Mouse (Mus musculus): ENCODE results near the gene Nr1h3. TPM values are rescaled to one million over a fixed set of nuclear protein-coding genes. Genes with fewer than 3 reads are reported as not detected.

The Nr1h3 gene
- polyA plus RNA-seq, 1 experiment from 2014 or later: 4.9 TPM

DNA sequence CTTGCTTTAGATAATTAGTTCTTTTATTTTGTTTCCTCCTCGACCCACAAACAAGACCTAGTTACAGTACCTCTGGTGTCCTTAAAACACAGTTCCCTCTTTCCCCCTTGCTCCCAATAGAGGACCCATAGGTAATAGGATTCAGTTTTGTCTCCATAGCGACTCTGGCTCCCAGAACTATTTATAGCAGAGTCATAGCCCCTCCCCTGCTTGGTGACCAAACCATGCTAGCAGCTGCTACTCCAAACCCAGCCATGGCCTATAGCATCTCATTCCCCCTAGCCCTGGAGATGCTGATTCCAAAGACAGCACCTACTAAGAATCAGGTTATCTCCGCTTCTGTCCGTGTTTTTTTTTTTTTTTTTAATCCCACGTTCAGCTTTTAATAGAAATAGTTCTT, 21.9 kb downstream of the Nr1h3 start:
- Histone ChIP-seq H3K27me3 (replicated peaks; ENCODE audit: control insufficient read depth, insufficient read depth, low read length) (no peaks in the 10 kb centered on the region), H3K9me3 (ENCODE audit: control insufficient read depth, low read length) (no peaks in the 10 kb centered on the region), H3K9ac (ENCODE audit: low read length) (no peak overlapping the region), H3K4me3 (ENCODE audit: low read depth, low read length) (no peak overlapping the region), H3K4me2 (ENCODE audit: low read length) (no peak overlapping the region), H3K4me1 (replicated peaks; ENCODE audit: control insufficient read depth, insufficient read depth, low read length) (peaks cover 7% of the 10 kb centered on the region), H3K27ac (ENCODE audit: low read depth) (no peak overlapping the region), H3K36me3 (ENCODE audit: control insufficient read depth, insufficient read depth, low read length) (peaks cover 10% of the 10 kb centered on the region)
- WGBS: 71% methylated on average over 5 of the region's 5 CpGs
- ATAC-seq (replicated peaks; ENCODE audit: low FRiP score, low TSS enrichment, low read depth): no peak
- DNase-seq (ENCODE audit: low spot score): no peak

DNA sequence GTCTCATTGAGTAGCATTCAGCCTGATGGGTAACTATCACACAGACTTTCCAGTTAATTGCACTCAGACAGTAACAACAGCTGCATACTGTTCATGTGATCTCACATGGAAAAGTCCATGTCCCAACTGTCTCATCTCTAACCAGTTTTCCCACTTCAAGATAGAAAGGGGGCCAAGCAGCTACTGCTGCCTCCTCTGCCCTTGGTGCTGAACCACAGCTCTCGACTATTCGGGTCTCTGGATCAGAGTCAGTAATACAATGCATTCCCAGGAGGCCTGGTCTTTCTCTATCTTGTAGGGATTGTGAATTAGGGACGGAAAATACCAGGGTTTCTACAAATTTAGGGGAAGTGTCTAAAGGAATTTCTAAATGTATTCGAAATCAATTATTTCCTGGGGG, 22.8 kb downstream of the Nr1h3 start:
- ATAC-seq (replicated peaks; ENCODE audit: low FRiP score, low TSS enrichment, low read depth) (no peak), DNase-seq (ENCODE audit: low spot score) (no peak)
- 45% methylated on average over 4 of the region's 4 CpGs for WGBS
- no peak overlapping the region for H3K4me3 ChIP-seq (ENCODE audit: low read depth, low read length)
- no peak overlapping the region for H3K4me2 ChIP-seq (ENCODE audit: low read length)
- no peaks in the 10 kb centered on the region for H3K27me3 ChIP-seq (replicated peaks; ENCODE audit: control insufficient read depth, insufficient read depth, low read length)
- H3K27ac ChIP-seq (ENCODE audit: low read depth): no peak overlapping the region
- H3K36me3 ChIP-seq (ENCODE audit: control insufficient read depth, insufficient read depth, low read length): peaks cover 15% of the 10 kb centered on the region
- H3K9ac ChIP-seq (ENCODE audit: low read length): no peak overlapping the region
- H3K9me3 ChIP-seq (ENCODE audit: control insufficient read depth, low read length): no peaks in the 10 kb centered on the region
- peaks cover 7% of the 10 kb centered on the region for H3K4me1 ChIP-seq (replicated peaks; ENCODE audit: control insufficient read depth, insufficient read depth, low read length)

DNA sequence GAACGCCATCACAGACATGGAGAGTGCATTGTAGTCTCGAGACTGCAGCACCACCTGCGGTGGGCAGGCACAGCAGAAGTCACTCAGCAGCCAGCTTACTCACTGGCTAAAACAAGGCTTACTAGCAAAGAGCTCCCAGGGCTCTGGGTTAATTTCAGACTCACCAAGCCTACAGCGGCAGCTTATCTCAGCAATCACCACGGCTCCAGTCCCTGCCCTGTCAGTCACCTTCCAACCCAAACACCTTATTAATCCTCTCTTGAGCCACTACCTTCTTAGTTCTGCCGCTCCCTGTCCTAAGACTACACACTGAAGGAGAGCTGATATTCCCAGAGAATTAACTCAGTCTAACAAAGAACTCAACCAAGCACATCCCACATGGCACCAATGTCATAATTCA, 26.4 kb downstream of the Nr1h3 start:
- DNase-seq (ENCODE audit: low spot score) (no peak), ATAC-seq (replicated peaks; ENCODE audit: low FRiP score, low TSS enrichment, low read depth) (no peak)
- no peaks in the 10 kb centered on the region for H3K27me3 ChIP-seq (replicated peaks; ENCODE audit: control insufficient read depth, insufficient read depth, low read length)
- H3K36me3 ChIP-seq (ENCODE audit: control insufficient read depth, insufficient read depth, low read length): peaks cover 31% of the 10 kb centered on the region
- H3K9me3 ChIP-seq (ENCODE audit: control insufficient read depth, low read length): no peaks in the 10 kb centered on the region
- WGBS: 65% methylated on average over 6 of the region's 6 CpGs
- no peak overlapping the region for H3K27ac ChIP-seq (ENCODE audit: low read depth)
- H3K9ac ChIP-seq (ENCODE audit: low read length): no peak overlapping the region
- no peaks in the 10 kb centered on the region; the same call in 1 of the 2 replicates for H3K4me1 ChIP-seq (replicated peaks; ENCODE audit: control insufficient read depth, insufficient read depth, low read length)
- H3K4me3 ChIP-seq (ENCODE audit: low read depth, low read length): no peak overlapping the region
- no peak overlapping the region for H3K4me2 ChIP-seq (ENCODE audit: low read length)

DNA sequence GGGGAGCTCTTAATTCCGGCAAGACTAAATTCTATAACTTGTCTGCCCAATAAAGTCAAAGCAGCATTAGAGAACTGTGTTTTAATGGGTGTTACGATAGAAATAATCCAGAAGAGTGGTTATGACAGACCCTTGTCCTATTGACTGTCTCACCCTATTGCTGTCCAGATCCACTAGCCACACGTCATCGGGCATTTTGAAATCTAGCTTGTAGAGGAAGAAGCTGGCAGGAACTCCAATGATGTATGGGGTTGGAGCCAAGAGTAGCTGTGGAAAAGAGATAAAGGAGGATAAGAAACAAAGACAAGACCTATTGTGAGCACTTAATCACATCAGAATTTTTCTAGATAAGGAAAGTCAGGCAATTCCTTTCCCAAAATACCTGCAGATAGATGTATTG, 27.1 kb downstream of the Nr1h3 start:
- ATAC-seq (replicated peaks; ENCODE audit: low FRiP score, low TSS enrichment, low read depth) (no peak), DNase-seq (ENCODE audit: low spot score) (no peak)
- H3K9me3 ChIP-seq (ENCODE audit: control insufficient read depth, low read length): no peaks in the 10 kb centered on the region
- 87% methylated on average over 4 of the region's 4 CpGs for WGBS
- no peaks in the 10 kb centered on the region for H3K4me1 ChIP-seq (replicated peaks; ENCODE audit: control insufficient read depth, insufficient read depth, low read length)
- H3K27ac ChIP-seq (ENCODE audit: low read depth): no peak overlapping the region
- no peak overlapping the region for H3K4me3 ChIP-seq (ENCODE audit: low read depth, low read length)
- H3K9ac ChIP-seq (ENCODE audit: low read length): no peak overlapping the region
- H3K27me3 ChIP-seq (replicated peaks; ENCODE audit: control insufficient read depth, insufficient read depth, low read length): no peaks in the 10 kb centered on the region
- H3K4me2 ChIP-seq (ENCODE audit: low read length): no peak overlapping the region
- H3K36me3 ChIP-seq (ENCODE audit: control insufficient read depth, insufficient read depth, low read length): peaks cover 31% of the 10 kb centered on the region

DNA sequence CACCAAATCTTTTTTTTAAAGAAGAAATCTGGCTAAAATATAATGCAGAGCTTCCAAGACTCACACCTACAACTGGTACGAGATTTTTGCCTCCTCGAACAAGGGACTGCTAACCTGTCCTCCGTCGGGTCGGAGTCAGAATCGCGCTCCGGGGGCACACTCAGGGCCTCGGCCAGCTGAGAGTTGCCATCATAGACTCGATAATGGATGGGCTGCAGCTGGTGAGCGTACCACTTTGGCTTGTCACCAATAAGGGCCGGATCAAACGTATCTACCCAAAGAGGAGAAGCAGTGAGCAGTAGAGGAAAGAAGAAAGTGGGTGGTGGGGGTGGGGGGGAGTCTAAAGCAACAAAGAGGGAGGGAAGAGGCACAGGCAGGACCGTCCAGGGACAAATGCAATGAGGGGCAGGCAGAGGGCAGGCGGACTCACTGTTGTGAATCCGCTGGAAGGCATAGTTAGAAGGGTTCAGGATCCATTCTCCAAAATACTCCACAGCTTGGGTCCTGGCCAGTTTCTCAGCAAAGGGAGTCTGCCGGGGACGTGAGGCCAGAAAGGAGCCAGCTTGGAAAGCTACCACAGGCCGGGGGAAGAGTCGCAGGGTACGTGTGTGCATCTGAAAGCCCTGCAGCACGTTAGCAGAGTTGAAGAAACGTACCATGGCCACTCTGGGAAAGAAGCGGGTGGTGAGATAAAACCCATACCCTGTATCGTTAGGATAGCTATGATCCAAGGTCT, 32.9 kb downstream of the Nr1h3 start:
- H3K9ac ChIP-seq (ENCODE audit: low read length): no peak overlapping the region
- H3K36me3 ChIP-seq (ENCODE audit: control insufficient read depth, insufficient read depth, low read length): peaks cover 35% of the 10 kb centered on the region
- WGBS: 87% methylated on average over 25 of the region's 25 CpGs
- no peaks in the 10 kb centered on the region for H3K27me3 ChIP-seq (replicated peaks; ENCODE audit: control insufficient read depth, insufficient read depth, low read length)
- H3K9me3 ChIP-seq (ENCODE audit: control insufficient read depth, low read length): no peaks in the 10 kb centered on the region
- no peaks in the 10 kb centered on the region for H3K4me1 ChIP-seq (replicated peaks; ENCODE audit: control insufficient read depth, insufficient read depth, low read length)
- no peak overlapping the region for H3K27ac ChIP-seq (ENCODE audit: low read depth)
- ATAC-seq (replicated peaks; ENCODE audit: low FRiP score, low TSS enrichment, low read depth): no peak
- no peak for DNase-seq (ENCODE audit: low spot score)
- no peak overlapping the region for H3K4me2 ChIP-seq (ENCODE audit: low read length)
- H3K4me3 ChIP-seq (ENCODE audit: low read depth, low read length): no peak overlapping the region

DNA sequence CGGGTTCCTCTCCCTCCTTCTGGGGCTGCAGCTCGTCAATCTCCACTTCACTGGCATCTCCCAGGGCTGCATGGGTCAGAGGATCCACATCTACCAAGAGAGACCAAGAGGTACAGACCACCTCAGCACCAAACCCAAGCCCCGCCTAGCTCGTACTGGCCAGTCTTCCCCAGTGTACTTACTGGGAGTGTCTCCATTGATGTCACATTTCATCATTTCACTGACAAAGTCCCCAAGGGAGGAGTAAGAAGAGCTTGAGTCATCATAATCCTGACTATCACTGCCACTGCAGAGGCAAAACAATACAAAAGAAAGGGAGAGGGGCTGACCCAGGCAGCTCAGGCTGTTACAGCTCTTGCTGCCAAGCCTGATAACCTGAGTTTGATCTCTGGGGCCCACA, 35.0 kb downstream of the Nr1h3 start:
- Histone ChIP-seq H3K4me3 (ENCODE audit: low read depth, low read length) (no peak overlapping the region), H3K36me3 (ENCODE audit: control insufficient read depth, insufficient read depth, low read length) (peaks cover 32% of the 10 kb centered on the region), H3K4me1 (replicated peaks; ENCODE audit: control insufficient read depth, insufficient read depth, low read length) (no peaks in the 10 kb centered on the region), H3K27me3 (replicated peaks; ENCODE audit: control insufficient read depth, insufficient read depth, low read length) (no peaks in the 10 kb centered on the region), H3K27ac (ENCODE audit: low read depth) (no peak overlapping the region), H3K4me2 (ENCODE audit: low read length) (no peak overlapping the region), H3K9me3 (ENCODE audit: control insufficient read depth, low read length) (no peaks in the 10 kb centered on the region), H3K9ac (ENCODE audit: low read length) (no peak overlapping the region)
- ATAC-seq (replicated peaks; ENCODE audit: low FRiP score, low TSS enrichment, low read depth) (no peak), DNase-seq (ENCODE audit: low spot score) (no peak)
- 73% methylated on average over 4 of the region's 4 CpGs for WGBS

DNA sequence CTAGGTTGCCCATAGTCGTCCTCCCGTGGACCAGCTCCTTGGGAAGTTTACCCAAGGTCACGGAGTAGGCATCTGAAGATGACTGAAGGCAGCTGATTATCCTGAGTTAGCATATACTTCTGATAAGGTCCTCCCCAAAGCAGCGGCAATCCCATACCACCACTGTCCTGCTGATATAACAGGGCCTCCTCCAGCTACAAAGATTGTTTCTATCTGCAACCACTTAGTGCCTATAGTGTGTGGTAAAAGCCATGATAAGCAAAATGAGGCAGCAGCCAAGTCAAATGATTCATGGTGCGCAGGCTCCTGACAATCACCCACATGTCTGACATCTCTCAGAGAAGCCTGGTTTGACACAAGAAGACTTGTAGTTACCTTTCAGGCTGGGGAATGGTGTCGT, 37.6 kb downstream of the Nr1h3 start:
- Histone ChIP-seq H3K9me3 (ENCODE audit: control insufficient read depth, low read length) (no peaks in the 10 kb centered on the region), H3K27ac (ENCODE audit: low read depth) (no peak overlapping the region), H3K4me2 (ENCODE audit: low read length) (no peak overlapping the region), H3K9ac (ENCODE audit: low read length) (no peak overlapping the region), H3K4me3 (ENCODE audit: low read depth, low read length) (no peak overlapping the region), H3K27me3 (replicated peaks; ENCODE audit: control insufficient read depth, insufficient read depth, low read length) (no peaks in the 10 kb centered on the region), H3K4me1 (replicated peaks; ENCODE audit: control insufficient read depth, insufficient read depth, low read length) (no peaks in the 10 kb centered on the region), H3K36me3 (ENCODE audit: control insufficient read depth, insufficient read depth, low read length) (peaks cover 45% of the 10 kb centered on the region)
- ATAC-seq (replicated peaks; ENCODE audit: low FRiP score, low TSS enrichment, low read depth) (no peak), DNase-seq (ENCODE audit: low spot score) (no peak)
- 88% methylated on average over 6 of the region's 6 CpGs for WGBS

DNA sequence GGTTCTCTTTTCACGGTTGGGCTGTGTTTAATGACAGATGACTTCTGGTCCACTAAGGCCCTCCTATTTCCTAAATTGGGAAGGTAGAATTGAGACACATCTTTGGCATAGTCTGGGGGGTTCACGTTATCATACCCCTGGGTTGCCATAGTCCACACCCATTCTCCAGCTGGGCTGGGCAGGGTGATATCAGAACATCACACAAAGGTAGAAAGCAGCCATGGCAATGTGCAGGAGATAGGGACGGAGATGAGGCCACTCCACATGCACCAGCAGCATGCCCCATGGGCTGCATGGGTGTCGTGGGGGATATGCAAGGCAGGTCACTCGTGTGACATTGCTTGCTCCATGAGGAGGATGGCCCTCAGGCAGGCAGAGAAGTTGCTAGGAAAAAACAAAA, 39.1 kb downstream of the Nr1h3 start:
- H3K4me2 ChIP-seq (ENCODE audit: low read length): no peak overlapping the region
- no peak overlapping the region for H3K9ac ChIP-seq (ENCODE audit: low read length)
- H3K4me1 ChIP-seq (replicated peaks; ENCODE audit: control insufficient read depth, insufficient read depth, low read length): no peaks in the 10 kb centered on the region
- 81% methylated on average over 5 of the region's 5 CpGs for WGBS
- no peak for ATAC-seq (replicated peaks; ENCODE audit: low FRiP score, low TSS enrichment, low read depth)
- no peaks in the 10 kb centered on the region for H3K27me3 ChIP-seq (replicated peaks; ENCODE audit: control insufficient read depth, insufficient read depth, low read length)
- H3K36me3 ChIP-seq (ENCODE audit: control insufficient read depth, insufficient read depth, low read length): peaks cover 49% of the 10 kb centered on the region
- no peak overlapping the region for H3K4me3 ChIP-seq (ENCODE audit: low read depth, low read length)
- H3K9me3 ChIP-seq (ENCODE audit: control insufficient read depth, low read length): no peaks in the 10 kb centered on the region
- H3K27ac ChIP-seq (ENCODE audit: low read depth): no peak overlapping the region
- DNase-seq (ENCODE audit: low spot score): no peak

DNA sequence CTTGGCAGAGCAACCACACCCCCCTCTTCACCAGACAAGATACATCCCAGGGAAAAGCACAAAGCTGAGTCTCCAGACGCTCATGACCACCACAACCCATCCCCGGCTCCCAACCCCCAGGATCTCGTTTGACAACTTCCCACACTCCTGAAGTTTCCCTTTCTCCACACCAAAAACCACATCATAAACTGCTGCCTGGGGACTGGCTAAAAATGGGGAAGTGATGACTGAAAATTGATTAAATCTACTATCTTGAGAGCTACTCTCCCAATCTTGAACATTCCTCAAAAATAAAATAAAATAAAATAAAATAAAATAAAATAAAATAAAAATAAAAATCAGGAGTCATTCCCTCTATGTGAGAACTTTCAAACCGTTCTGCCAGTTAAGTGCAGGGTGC, 39.7 kb downstream of the Nr1h3 start:
- WGBS: 82% methylated on average over 4 of the region's 4 CpGs
- Histone ChIP-seq H3K9ac (ENCODE audit: low read length) (no peak overlapping the region), H3K4me3 (ENCODE audit: low read depth, low read length) (no peak overlapping the region), H3K27me3 (replicated peaks; ENCODE audit: control insufficient read depth, insufficient read depth, low read length) (no peaks in the 10 kb centered on the region), H3K4me1 (replicated peaks; ENCODE audit: control insufficient read depth, insufficient read depth, low read length) (no peaks in the 10 kb centered on the region), H3K9me3 (ENCODE audit: control insufficient read depth, low read length) (no peaks in the 10 kb centered on the region), H3K36me3 (ENCODE audit: control insufficient read depth, insufficient read depth, low read length) (peaks cover 51% of the 10 kb centered on the region), H3K27ac (ENCODE audit: low read depth) (no peak overlapping the region), H3K4me2 (ENCODE audit: low read length) (no peak overlapping the region)
- DNase-seq (ENCODE audit: low spot score) (no peak), ATAC-seq (replicated peaks; ENCODE audit: low FRiP score, low TSS enrichment, low read depth) (no peak)
